Mouse (Mus musculus): ENCODE measurements around the gene Zfp366. TPM values are rescaled to one million over a fixed set of nuclear protein-coding genes. Genes with fewer than 3 reads are reported as not detected.
"Not testable (repeated sequence)": the region's sequence is repeated elsewhere in the genome, so short reads cannot be mapped to it uniquely, and the experiment has no call there.

The Zfp366 gene
- polyA plus RNA-seq, 1 experiment from 2014 or later, result 0.14 TPM

DNA sequence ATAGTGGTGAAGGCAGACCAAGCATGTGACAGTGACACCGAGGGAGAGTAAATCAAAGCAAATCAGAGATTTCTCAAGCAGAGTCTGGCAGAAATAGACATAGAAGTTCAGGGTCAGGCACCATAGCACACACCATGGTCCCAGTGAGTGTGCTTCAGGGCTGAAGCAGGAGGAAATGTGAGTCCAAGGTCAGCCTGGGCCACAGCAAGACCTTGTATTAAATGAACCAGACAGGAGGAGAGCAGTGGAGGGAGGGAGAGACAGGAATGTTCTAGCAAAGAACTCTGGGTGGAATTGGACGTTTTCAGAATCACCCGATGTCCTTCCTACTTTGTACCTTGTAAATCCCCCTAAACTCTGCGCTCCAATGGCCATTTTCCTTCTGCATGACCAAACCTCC lies 21.6 kb upstream of the Zfp366 start:
- H3K4me3 ChIP-seq (replicated peaks), result no peak overlapping the region
- H3K4me2 ChIP-seq, result no peak overlapping the region
- no peaks in the 10 kb centered on the region for H3K9me3 ChIP-seq (replicated peaks)
- H3K9ac ChIP-seq, result no peak overlapping the region
- no peaks in the 10 kb centered on the region for H3K36me3 ChIP-seq (replicated peaks)
- no peak for ATAC-seq (ENCODE audit: insufficient read depth)
- no peaks in the 10 kb centered on the region for H3K27me3 ChIP-seq
- H3K27ac ChIP-seq (replicated peaks), result no peak overlapping the region
- whole genome bisulfite sequencing (ENCODE audit: insufficient replicate concordance), result 60% methylated on average over 4 of the region's 4 CpGs
- H3K4me1 ChIP-seq (replicated peaks), result no peaks in the 10 kb centered on the region

DNA sequence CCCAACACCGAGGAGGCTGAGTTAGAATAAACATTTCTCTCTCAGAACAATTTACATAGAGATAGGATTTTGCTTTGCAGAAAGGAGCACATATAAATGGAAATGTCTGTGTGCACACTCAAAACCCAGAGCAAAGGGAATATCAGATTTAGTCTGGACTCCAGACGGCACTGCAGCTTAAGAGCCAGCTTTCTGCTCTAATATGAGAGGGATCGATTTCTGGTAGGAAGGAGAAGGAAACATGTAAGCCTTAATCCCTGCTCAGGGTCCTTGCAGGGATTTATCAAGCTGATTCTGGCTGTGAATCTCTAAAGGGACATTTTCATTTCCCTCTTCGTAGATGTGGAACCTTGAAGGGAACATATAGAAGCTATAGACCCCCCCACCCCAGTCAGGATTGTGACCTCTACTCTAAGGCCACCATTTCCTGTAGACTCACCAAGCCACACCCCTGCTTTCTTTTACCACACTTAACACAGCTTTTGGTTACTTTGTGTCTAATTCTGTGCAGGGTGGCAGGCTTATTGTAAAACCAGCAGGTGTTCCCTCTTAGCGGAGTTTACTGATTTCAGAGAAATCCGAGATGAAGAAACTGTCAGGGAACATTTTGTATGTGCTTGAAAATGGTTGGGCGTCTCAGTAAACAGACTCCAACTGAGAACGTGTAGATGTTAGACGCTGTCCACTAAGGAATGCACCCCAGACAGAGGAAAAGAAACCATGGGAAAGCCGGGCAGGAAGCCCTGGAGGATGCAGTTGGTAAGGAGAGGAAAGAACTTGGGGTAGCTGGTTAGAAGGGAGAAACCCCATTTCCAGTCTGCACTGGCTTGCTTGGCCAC lies 20.9 kb upstream of the Zfp366 start:
- no peak overlapping the region for H3K27ac ChIP-seq (replicated peaks)

DNA sequence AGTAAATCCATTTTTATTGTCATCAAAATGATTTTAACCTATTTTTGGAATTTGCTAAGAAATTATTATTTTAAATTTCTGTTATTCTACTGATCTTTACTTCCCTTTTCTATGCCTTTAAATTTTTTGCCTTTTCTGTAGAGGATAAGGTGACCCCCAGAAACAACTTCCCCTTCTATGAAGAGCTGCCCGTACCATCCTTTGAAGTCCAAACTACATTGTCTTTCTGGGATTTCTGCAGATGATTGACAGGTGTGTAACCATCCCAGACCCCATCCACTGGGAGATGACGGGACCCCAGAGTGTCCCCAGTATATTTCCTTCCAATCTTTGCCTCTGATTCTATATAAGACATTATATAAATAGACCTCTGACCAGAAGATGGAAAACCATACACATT lies 20.3 kb upstream of the Zfp366 start:
- H3K27me3 ChIP-seq, result no peaks in the 10 kb centered on the region
- no peak overlapping the region for H3K27ac ChIP-seq (replicated peaks)
- H3K4me3 ChIP-seq (replicated peaks), result no peak overlapping the region
- no peaks in the 10 kb centered on the region for H3K4me1 ChIP-seq (replicated peaks)
- no peak overlapping the region for H3K9ac ChIP-seq
- H3K9me3 ChIP-seq (replicated peaks), result no peaks in the 10 kb centered on the region
- H3K36me3 ChIP-seq (replicated peaks), result no peaks in the 10 kb centered on the region
- 26% methylated on average over 2 of the region's 2 CpGs for WGBS (ENCODE audit: insufficient replicate concordance)
- ATAC-seq (ENCODE audit: insufficient read depth), result no peak
- no peak overlapping the region for H3K4me2 ChIP-seq

More for the DNA sequence above, 20.9 kb upstream of the Zfp366 start:
- Histone ChIP-seq H3K9me3 (replicated peaks) (no peaks in the 10 kb centered on the region), H3K4me3 (replicated peaks) (no peak overlapping the region), H3K9ac (no peak overlapping the region), H3K4me1 (replicated peaks) (no peaks in the 10 kb centered on the region), H3K36me3 (replicated peaks) (no peaks in the 10 kb centered on the region), H3K27me3 (no peaks in the 10 kb centered on the region), H3K4me2 (no peak overlapping the region)
- no peak for ATAC-seq (ENCODE audit: insufficient read depth)
- 34% methylated on average over 10 of the region's 10 CpGs for WGBS (ENCODE audit: insufficient replicate concordance)

DNA sequence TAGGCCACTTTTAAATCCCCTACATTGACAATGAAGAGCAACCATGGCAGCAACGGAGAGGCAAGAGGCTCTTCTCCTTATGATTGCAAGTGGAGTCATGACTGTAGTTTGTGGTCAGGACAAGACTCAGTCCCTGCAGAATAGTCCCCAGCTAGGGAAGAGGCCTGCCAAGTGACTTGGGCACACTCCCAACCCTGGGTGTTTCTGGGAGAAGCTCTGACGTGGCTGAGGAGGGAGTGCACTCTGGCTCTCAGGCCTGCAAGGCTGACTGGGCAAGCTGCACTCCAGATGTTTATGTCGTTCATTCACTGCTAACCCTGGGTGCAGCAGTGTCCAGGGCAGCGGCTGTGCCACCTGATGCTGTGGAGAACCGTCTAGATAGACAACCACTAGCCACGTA lies 15.2 kb upstream of the Zfp366 start:
- Histone ChIP-seq H3K4me1 (replicated peaks) (no peaks in the 10 kb centered on the region), H3K27me3 (no peaks in the 10 kb centered on the region), H3K4me3 (replicated peaks) (no peak overlapping the region), H3K4me2 (no peak overlapping the region), H3K9me3 (replicated peaks) (no peaks in the 10 kb centered on the region), H3K9ac (no peak overlapping the region), H3K36me3 (replicated peaks) (no peaks in the 10 kb centered on the region), H3K27ac (replicated peaks) (no peak overlapping the region)
- no peak for ATAC-seq (ENCODE audit: insufficient read depth)
- WGBS (ENCODE audit: insufficient replicate concordance), result 64% methylated on average over 6 of the region's 6 CpGs

DNA sequence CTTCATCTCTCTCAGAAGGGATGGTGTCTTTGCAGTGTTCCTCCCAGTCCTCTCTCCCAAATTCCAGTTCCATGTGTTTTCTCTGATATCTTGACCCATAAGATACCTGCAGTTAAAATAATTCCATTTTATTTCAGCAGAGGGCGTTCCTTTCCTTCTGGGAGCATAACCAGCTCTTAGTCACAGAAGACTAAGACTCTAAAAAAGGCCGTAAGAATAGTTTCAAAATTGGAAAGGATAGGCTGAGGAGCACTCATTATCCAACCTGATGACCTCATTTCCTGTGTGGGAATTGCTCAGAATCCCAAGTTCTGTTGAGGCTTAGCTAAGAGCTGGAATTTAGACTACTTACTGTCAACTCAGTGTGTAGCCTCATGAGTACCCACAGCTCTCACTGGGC lies 14.3 kb upstream of the Zfp366 start:
- H3K9me3 ChIP-seq (replicated peaks), result no peaks in the 10 kb centered on the region
- WGBS (ENCODE audit: insufficient replicate concordance), result 20% methylated on average over 2 of the region's 2 CpGs
- H3K36me3 ChIP-seq (replicated peaks), result no peaks in the 10 kb centered on the region
- no peak overlapping the region for H3K27ac ChIP-seq (replicated peaks)
- H3K4me2 ChIP-seq, result no peak overlapping the region
- no peaks in the 10 kb centered on the region for H3K27me3 ChIP-seq
- no peaks in the 10 kb centered on the region for H3K4me1 ChIP-seq (replicated peaks)
- ATAC-seq (ENCODE audit: insufficient read depth), result no peak
- H3K4me3 ChIP-seq (replicated peaks), result no peak overlapping the region
- no peak overlapping the region for H3K9ac ChIP-seq

DNA sequence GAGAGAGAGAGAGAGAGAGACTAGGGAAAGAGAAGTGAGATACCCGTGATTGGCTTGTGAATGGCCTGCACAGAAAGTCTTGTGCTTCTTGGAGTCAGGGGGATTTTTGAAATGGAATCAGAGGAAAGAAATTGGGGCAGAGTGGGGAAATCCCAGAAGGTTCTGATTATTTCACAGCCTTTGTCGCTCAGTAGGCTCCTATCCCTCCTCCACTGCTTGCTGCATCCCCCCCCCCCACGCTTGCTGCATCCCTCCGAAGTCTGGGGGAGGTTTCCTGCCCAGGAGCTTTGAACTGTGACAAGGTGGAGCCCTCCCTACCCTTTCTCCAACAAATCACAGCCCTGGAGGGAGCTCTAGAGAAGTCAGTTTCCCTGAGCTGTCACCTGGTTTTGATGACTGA lies 10.8 kb upstream of the Zfp366 start:
- ATAC-seq (ENCODE audit: insufficient read depth), result no peak
- no peaks in the 10 kb centered on the region for H3K27me3 ChIP-seq
- no peaks in the 10 kb centered on the region for H3K36me3 ChIP-seq (replicated peaks)
- 48% methylated on average over 4 of the region's 4 CpGs for WGBS (ENCODE audit: insufficient replicate concordance)
- H3K9ac ChIP-seq, result no peak overlapping the region
- no peak overlapping the region for H3K27ac ChIP-seq (replicated peaks)
- H3K4me1 ChIP-seq (replicated peaks), result no peaks in the 10 kb centered on the region
- no peak overlapping the region for H3K4me2 ChIP-seq
- no peaks in the 10 kb centered on the region for H3K9me3 ChIP-seq (replicated peaks)
- H3K4me3 ChIP-seq (replicated peaks), result no peak overlapping the region

DNA sequence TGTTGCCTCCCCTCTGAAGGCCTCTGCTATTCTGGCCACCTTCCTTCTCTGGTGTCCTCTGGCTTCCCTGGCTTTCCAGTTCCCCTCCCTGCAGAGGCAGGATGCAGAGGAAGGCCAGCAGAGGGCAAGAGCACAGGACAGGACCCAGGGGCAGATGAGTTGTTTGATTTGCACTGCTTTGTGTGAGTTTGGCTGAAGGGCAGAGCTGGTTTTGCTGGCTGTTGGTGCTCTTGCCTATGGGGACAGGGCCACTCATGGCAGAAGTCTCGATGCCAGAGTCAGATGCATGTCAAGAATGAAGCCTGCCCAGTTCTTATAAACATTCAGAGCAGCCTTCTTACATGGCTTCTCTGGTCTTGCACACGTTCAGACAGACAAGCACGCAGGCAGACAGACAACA lies 1.8 kb upstream of the Zfp366 start:
- H3K27me3 ChIP-seq; H3K9ac ChIP-seq; H3K36me3 ChIP-seq (replicated peaks); H3K9me3 ChIP-seq (replicated peaks); H3K4me2 ChIP-seq; H3K27ac ChIP-seq (replicated peaks); H3K4me3 ChIP-seq (replicated peaks); ATAC-seq (ENCODE audit: insufficient read depth); H3K4me1 ChIP-seq (replicated peaks): not testable (repeated sequence)
- WGBS (ENCODE audit: insufficient replicate concordance), result 47% methylated on average over 3 of the region's 3 CpGs

DNA sequence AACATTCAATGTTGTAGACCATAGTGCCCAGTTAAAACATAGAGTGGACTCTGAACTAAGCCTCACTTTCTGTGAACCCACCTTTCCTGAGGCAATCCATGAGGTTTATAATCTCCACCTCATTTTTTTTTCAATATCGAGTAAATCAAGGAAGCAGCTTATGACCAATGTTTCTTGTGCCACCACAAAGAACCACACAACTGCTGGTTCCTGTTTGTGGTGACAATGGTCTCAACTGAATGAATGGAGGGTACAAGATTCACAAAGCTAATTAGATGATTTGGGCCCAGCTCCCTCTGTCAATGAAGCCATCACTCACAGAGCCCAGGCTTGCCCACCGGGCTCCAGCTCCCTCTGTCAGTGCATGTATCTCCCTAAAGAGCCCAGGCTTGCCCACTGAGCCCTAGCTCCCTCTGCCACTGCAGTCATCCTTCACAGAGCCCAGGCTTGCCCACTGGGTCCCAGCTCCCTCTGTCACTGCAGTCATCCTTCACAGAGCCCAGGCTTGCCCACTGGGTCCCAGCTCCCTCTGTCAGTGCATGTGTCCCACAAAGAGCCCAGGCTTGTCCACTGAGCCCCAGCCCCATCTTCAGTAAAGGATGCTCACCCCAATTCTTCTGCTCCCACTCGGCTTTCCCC lies 1.2 kb upstream of the Zfp366 start:
- WGBS (ENCODE audit: insufficient replicate concordance), result 39% methylated on average over 3 of the region's 3 CpGs
- no peak overlapping the region for H3K4me3 ChIP-seq (replicated peaks)

DNA sequence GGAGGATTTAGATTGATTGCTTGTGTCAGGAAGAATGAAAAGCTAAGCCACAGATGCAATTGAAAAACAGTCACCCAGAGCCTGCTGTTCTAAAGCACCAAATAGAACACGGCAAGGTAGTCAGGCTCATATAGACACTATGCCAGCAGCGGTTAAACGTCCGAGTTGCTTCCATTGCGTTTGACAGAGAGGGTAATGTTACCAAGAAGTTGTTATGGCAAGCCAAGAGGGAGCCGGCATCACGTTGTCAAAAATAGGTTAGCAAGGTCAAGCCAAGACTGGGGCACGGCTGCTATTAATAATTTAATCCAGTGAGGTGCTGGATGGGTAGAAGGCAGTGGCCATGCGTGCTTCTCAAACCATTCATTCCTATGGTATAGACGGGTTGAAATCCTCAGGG lies 950 bp downstream of the Zfp366 start:
- no peaks in the 10 kb centered on the region for H3K36me3 ChIP-seq (replicated peaks)
- no peaks in the 10 kb centered on the region for H3K4me1 ChIP-seq (replicated peaks)
- no peaks in the 10 kb centered on the region for H3K9me3 ChIP-seq (replicated peaks)
- no peak overlapping the region for H3K4me2 ChIP-seq
- H3K27ac ChIP-seq (replicated peaks), result no peak overlapping the region
- no peak for ATAC-seq (ENCODE audit: insufficient read depth)
- WGBS (ENCODE audit: insufficient replicate concordance), result 72% methylated on average over 10 of the region's 10 CpGs
- no peaks in the 10 kb centered on the region for H3K27me3 ChIP-seq
- no peak overlapping the region for H3K9ac ChIP-seq
- H3K4me3 ChIP-seq (replicated peaks), result no peak overlapping the region

More for the DNA sequence above, 1.2 kb upstream of the Zfp366 start:
- ATAC-seq (ENCODE audit: insufficient read depth), result no peak
- Histone ChIP-seq H3K27ac (replicated peaks) (no peak overlapping the region), H3K4me1 (replicated peaks) (no peaks in the 10 kb centered on the region), H3K27me3 (no peaks in the 10 kb centered on the region), H3K4me2 (no peak overlapping the region), H3K9me3 (replicated peaks) (no peaks in the 10 kb centered on the region), H3K9ac (no peak overlapping the region), H3K36me3 (replicated peaks) (no peaks in the 10 kb centered on the region)

DNA sequence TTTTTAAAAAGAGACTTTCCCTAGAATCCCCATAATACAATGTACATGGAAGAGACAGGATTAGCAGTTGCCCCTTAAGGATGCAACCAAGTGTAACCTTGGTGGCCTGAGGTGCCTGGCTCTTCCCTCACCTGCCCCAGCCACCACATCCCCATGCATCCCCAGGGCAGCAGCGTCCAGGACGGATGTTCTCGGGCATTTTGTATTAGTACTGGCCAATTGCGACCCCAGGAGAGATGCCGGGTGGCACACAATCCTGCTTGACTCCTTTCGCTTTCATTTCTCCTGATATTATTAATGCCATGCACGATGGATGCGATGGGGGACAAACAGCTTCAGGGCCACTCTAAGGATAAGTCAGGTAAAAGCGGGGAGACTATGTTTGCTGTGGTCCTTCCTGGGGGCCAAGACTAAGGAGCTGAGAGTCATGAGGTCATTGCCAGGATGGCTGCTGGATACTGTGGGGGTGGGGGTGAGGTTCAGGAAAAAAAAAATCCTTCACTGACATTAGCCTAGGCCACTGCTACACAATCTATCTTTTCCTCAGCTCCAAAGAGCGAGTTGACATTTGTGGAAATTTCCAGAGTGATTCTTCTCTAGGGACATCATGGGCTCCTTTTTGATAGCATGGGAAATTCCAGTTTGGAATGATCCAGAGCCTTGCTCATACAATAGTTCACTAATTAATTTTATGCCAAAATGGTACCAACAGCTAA lies 1.7 kb downstream of the Zfp366 start:
- 68% methylated on average over 10 of the region's 10 CpGs for WGBS (ENCODE audit: insufficient replicate concordance)
- Histone ChIP-seq H3K9ac (no peak overlapping the region), H3K27ac (replicated peaks) (no peak overlapping the region), H3K4me2 (no peak overlapping the region), H3K36me3 (replicated peaks) (no peaks in the 10 kb centered on the region), H3K4me1 (replicated peaks) (no peaks in the 10 kb centered on the region), H3K9me3 (replicated peaks) (no peaks in the 10 kb centered on the region), H3K4me3 (replicated peaks) (no peak overlapping the region), H3K27me3 (no peaks in the 10 kb centered on the region)
- ATAC-seq (ENCODE audit: insufficient read depth), result no peak

DNA sequence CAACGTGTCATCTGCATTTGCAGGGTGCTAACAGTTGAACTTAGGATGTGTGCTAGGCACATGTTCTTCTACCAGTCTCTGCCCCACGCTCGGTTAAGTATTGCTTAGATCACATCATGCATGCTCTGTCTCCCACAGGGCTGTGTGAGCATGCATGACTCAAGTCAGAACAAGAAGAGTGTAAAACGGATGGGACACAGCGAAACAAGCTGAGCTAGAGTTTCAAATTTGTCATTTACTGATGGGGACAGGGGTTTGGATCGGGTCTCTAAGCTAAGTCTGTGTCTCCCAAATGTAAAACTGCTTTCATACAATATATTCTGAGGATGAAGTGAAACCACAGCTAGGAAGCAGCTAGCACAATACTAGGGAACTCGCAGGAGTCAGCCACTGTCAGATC lies 2.2 kb downstream of the Zfp366 start:
- no peaks in the 10 kb centered on the region for H3K9me3 ChIP-seq (replicated peaks)
- H3K4me2 ChIP-seq, result no peak overlapping the region
- no peaks in the 10 kb centered on the region for H3K36me3 ChIP-seq (replicated peaks)
- no peaks in the 10 kb centered on the region for H3K27me3 ChIP-seq
- WGBS (ENCODE audit: insufficient replicate concordance), result 67% methylated on average over 7 of the region's 7 CpGs
- no peak overlapping the region for H3K27ac ChIP-seq (replicated peaks)
- no peak for ATAC-seq (ENCODE audit: insufficient read depth)
- no peak overlapping the region for H3K4me3 ChIP-seq (replicated peaks)
- no peak overlapping the region for H3K9ac ChIP-seq
- no peaks in the 10 kb centered on the region for H3K4me1 ChIP-seq (replicated peaks)

Measured in liver, embryonic 15.5 days (tissue).